Mouse (Mus musculus) cortical plate, adult 2 months (tissue): ENCODE measurements around the gene Itga9. TPM values are rescaled to one million over a fixed set of nuclear protein-coding genes. Genes with fewer than 3 reads are reported as not detected.

Source experiments
- H3K27ac ChIP-seq: fragments of 200-500 bp; 2 replicates; pipeline ENCODE4 v1.5.1; 2012; ENCODE audit warnings: low read length, control low read depth, inconsistent platforms; ENCODE audit not compliant: insufficient read depth
- H3K4me1 ChIP-seq: fragments of 200-500 bp; 2 replicates; pipeline ENCODE4 v1.6.1; 2011; ENCODE audit warnings: low read length; ENCODE audit not compliant: control insufficient read depth, insufficient read depth
- H3K4me3 ChIP-seq: fragments of 200-500 bp; 2 replicates; pipeline ENCODE4 v1.5.1; 2011; ENCODE audit warnings: mild to moderate bottlenecking, low read length, control low read depth; ENCODE audit not compliant: insufficient read depth
- CTCF ChIP-seq: fragments of 200-500 bp; IDR thresholded peaks from 2 replicates; pipeline ENCODE4 v1.5.1; 2011; ENCODE audit warnings: mild to moderate bottlenecking, control low read depth, low read length; ENCODE audit not compliant: insufficient read depth; ENCODE audit errors: extremely low read depth
- POLR2A ChIP-seq: fragments of 200-500 bp; IDR thresholded peaks from 2 replicates; pipeline ENCODE4 v1.6.1; 2011; ENCODE audit warnings: mild to moderate bottlenecking, low read length, control low read depth; ENCODE audit not compliant: insufficient read depth; ENCODE audit errors: extremely low read depth
- polyA plus RNA-seq: library from polyadenylated mRNA; depleted of rRNA; stranded (reverse); fragments of >200 nt; gene quantifications from 2 replicates; pipeline ENCODE4 v1.2.3, GENCODE M21; 2012

The Itga9 gene
- polyA plus RNA-seq, 1 experiment: 2.5 TPM

DNA sequence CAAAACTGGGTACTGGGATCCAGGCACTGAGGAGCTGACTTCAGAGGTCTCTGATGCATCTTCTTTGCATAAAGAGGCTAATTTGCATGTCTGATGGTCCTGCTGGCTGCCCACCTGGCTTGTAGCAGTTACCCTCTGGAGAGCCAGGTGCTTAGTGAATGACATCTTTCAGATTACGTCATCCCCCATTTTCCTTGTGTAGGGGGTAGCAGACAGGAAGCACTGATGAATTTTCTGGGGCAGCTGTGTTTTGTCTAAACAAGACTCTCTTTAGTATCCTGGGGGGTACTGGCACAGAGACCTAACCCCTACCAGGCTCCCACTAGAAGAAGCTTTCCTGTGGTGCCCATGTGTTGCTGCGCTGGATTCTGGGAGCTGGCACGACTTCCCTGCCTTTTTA, 212.0 kb downstream of the Itga9 start:
- Histone ChIP-seq H3K27ac (no peak overlapping the region), H3K4me1 (no peaks in the 10 kb centered on the region), H3K4me3 (no peak overlapping the region)
- TF ChIP-seq CTCF: no peak
- TF ChIP-seq POLR2A: no peak

DNA sequence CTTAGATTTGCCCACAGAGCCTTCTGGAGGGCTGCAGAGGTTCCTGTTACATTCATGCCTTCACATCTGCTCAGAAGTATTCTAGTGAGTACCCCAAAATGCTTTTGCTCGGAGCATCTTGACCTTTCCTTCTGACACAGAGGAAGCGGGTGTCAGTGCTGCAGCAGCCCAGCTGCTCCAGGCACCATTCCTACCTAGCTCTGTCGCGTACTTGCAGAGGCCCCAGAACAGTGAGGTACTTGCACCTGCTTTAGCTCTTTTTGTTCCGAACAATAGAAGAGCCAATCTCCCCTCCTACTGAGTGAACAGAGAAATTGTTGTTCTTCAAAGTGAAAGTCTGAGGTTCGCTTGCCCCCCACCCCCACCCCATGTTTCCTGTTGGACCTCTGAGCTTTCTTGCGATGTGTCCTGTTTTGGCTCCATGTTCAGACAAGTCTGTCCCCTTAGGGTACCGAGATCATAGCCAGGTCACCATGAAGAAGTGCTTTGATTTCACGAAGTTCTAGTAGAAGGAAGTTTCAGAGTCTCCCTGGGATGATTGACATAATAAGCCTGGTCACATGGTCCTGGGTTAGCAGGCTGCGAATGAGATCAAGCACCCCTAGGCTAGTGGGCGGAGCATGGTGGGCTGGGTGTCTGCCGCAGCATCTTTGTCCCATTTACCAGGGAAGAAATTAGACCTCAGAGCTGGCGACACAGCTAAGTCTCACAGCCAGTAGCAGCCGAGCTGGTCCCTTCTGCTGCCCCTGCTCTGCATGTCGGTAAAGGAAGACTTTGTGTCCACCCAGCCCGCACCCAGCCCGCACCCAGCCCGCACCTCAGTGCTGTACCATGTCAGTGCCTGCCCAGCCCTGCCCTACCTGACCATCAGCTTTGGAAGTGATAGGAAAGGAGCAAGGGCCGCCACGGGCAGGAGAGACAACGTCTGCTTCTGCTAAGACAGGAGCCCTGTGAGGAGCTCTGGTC, 215.0 kb downstream of the Itga9 start:
- Histone ChIP-seq H3K4me1 (no peaks in the 10 kb centered on the region), H3K4me3 (no peak overlapping the region), H3K27ac (no peak overlapping the region)
- TF ChIP-seq POLR2A (no peak), CTCF (no peak)

DNA sequence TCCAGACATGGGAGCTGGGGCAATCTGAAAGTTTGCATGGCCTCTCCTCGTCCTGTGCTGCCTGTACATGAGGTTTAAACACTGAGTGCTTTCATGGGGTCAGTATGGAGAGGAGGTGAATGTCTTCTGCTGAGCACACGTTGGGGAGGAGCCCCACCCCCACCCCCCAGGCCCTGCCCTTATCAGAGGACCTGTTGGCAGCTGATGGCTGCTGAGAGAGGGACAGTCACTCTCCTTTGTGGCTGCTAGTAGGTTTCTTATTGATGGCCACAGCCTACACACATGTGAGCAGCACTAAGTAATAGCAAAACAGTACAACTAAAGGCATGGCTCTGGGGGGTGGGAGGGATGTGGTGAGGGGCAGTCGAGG, 215.7 kb downstream of the Itga9 start:
- Histone ChIP-seq H3K4me3 (no peak overlapping the region), H3K4me1 (no peaks in the 10 kb centered on the region), H3K27ac (no peak overlapping the region)
- no peak for TF ChIP-seq POLR2A
- no peak for TF ChIP-seq CTCF

DNA sequence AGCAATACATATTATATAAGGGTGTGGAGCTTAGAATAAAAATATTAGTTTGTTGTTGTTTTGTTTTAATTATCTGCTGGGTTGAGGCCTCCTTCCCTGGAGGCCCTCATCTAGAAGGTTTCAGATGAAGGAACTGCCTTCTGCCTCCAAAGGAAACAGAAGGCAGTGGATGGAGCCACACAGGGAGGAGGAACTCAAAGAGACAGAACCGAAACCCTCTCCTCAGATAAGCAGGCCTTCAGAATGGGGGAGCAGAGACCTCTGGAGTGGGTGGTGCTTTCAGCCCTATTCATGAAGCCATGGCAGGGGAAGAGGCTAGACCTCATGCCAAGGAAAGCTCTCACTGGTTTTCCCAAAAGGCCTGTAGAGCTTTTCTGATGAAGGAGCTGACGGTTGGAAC, 216.1 kb downstream of the Itga9 start:
- no peak for TF ChIP-seq POLR2A
- TF ChIP-seq CTCF: no peak
- Histone ChIP-seq H3K4me3 (no peak overlapping the region), H3K4me1 (no peaks in the 10 kb centered on the region), H3K27ac (no peak overlapping the region)

- Histone ChIP-seq H3K27ac (no peak overlapping the region), H3K4me3 (no peak overlapping the region), H3K4me1 (no peaks in the 10 kb centered on the region; the same call in 1 of the 2 replicates)
- TF ChIP-seq CTCF: no peak
- no peak for TF ChIP-seq POLR2A
Measured at GRCm38 (mm10) chr9:118831080-118831479, 224.6 kb downstream of the Itga9 start.

- TF ChIP-seq POLR2A (no peak), CTCF (no peak)
- no peak overlapping the region for H3K27ac ChIP-seq
- H3K4me1 ChIP-seq: no peaks in the 10 kb centered on the region; the same call in 1 of the 2 replicates
- H3K4me3 ChIP-seq: no peak overlapping the region
Measured at GRCm38 (mm10) chr9:118832533-118832932, 226.0 kb downstream of the Itga9 start.

DNA sequence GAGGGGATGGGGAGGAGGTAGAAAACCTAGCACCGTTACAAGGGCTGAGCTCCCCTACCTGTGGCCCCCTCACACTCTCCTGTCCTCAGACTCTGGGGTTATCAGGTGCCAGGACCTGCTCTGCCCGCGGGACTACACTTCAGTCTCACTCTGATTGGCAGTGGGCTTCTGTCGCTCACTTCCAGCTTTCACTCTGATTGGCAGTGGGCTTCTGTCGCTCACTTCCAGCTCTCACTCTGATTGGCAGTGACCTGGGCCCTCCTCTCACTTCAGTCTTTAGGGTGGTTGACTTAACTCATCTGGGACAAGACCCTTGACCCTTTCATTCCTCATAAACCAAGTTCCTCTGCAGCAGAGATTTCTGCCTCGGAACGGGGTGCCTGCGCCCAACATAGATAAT, 226.9 kb downstream of the Itga9 start:
- no peak overlapping the region for H3K27ac ChIP-seq
- H3K4me3 ChIP-seq: no peak overlapping the region
- TF ChIP-seq CTCF: no peak
- TF ChIP-seq POLR2A: no peak
- no peaks in the 10 kb centered on the region; the same call in 1 of the 2 replicates for H3K4me1 ChIP-seq

DNA sequence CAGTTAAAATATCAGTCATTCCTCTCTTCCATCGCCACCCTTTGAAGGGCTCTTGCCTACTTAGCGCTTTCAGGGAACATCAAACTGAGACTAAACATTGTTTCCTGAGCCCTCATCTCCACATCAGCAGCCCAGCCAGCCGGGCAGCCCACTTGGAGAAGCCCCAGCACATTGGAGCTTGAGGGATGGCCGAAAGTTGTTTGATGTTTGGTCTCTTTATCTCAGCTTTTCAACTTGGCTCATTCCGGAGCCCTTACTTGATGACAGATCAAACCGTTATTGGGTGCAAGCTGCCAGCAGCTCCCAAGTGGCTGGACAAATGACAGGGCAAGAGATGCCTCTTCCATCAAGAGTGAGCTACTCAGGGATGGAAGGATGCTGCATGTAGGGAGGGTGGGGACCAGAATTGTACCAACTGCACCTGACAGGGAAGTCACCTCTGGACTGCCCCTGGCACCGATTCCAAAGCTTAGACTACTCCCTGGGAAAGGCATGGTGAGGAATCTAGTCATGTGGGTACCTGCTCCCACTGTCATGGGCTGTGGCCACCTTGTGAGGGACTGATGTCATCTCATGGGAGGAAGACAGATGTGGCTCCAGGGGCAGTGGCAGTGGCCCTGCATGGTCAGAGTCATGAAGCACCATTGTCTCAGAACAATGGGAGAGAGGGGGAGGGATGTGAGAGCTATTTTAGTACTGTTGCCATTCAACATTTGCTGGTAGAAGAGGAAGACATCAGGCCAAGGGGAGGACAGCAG, 232.6 kb downstream of the Itga9 start:
- no peaks in the 10 kb centered on the region for H3K4me1 ChIP-seq
- TF ChIP-seq POLR2A: no peak
- no peak for TF ChIP-seq CTCF
- H3K4me3 ChIP-seq: no peak overlapping the region
- no peak overlapping the region for H3K27ac ChIP-seq

DNA sequence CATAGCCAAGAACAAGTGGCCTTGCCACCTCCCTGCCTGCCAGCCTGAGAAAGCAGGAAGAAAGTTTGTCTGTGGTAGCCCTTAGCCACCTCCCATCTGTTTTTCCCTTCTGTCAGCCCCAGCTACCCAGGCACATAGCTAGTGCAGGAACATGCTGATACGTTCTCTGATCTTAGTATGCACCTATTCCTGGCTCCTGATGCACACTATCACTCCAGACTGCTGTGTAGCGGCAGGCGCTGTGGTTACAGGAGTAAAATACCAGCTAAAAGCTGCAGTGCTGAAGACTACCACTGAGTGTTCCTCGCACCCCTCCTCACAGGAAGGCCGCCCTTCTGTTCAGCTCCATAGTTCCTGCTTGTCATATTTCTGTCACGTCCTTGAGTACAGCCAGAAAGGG, 234.8 kb downstream of the Itga9 start:
- no peak for TF ChIP-seq CTCF
- TF ChIP-seq POLR2A: no peak
- H3K4me3 ChIP-seq: no peak overlapping the region

GRCm38 (mm10) chr9:118841907-118842432, 235.5 kb downstream of the Itga9 start:
- TF ChIP-seq POLR2A: no peak
- no peak for TF ChIP-seq CTCF
- Histone ChIP-seq H3K4me3 (no peak overlapping the region), H3K27ac (no peak overlapping the region), H3K4me1 (no peaks in the 10 kb centered on the region)

More for the DNA sequence above, 234.8 kb downstream of the Itga9 start:
- Histone ChIP-seq H3K4me1 (no peaks in the 10 kb centered on the region), H3K27ac (no peak overlapping the region)
